Mouse (Mus musculus) Patski (cell line): ENCODE measurements around the gene Spaca7. TPM values are rescaled to one million over a fixed set of nuclear protein-coding genes. Genes with fewer than 3 reads are reported as not detected.

Source experiments
- ATAC-seq: fragments of 100-300 bp; one replicate; pipeline ENCODE4 v1.8.0; 2021
- CTCF ChIA-PET: fragments of 350-600 bp; sonication (Branson Sonifier 250); formaldehyde crosslinking; loops from one replicate; lab custom pipeline; 2022; ENCODE audit warnings: inconsistent platforms; lab: Charles Lee
- POLR2A ChIA-PET: fragments of 350-600 bp; sonication (Branson Sonifier 250); formaldehyde crosslinking; loops from one replicate; lab custom pipeline; 2022; ENCODE audit warnings: antibody characterized with exemption, inconsistent platforms; lab: Charles Lee
- DNase-seq: peaks from one replicate; pipeline ENCODE4 v3.0.0-alpha.2; 2011; ENCODE audit warnings: low read depth, low spot score
- H3K27me3 ChIP-seq: fragments of 371-371 bp; one replicate; pipeline ENCODE4 v1.5.1; 2021
- CTCF ChIP-seq: fragments of 100-300 bp; IDR thresholded peaks from one replicate; pipeline ENCODE4 v1.5.1; 2021
- in situ Hi-C: fragments of 300-500 bp; cut with MboI; formaldehyde crosslinking; loops from 3 replicates; pipeline ENCODE4 v1.11.1; 2018; ENCODE audit warnings: low pct_unique_long_range_greater_than_20kb, mixed read lengths
- polyA plus RNA-seq: library from polyadenylated mRNA; unstranded; gene quantifications from one replicate; pipeline ENCODE4 v1.2.3, GENCODE M21; 2021

Spaca7 gene
- polyA plus RNA-seq, result 12.9 TPM

DNA sequence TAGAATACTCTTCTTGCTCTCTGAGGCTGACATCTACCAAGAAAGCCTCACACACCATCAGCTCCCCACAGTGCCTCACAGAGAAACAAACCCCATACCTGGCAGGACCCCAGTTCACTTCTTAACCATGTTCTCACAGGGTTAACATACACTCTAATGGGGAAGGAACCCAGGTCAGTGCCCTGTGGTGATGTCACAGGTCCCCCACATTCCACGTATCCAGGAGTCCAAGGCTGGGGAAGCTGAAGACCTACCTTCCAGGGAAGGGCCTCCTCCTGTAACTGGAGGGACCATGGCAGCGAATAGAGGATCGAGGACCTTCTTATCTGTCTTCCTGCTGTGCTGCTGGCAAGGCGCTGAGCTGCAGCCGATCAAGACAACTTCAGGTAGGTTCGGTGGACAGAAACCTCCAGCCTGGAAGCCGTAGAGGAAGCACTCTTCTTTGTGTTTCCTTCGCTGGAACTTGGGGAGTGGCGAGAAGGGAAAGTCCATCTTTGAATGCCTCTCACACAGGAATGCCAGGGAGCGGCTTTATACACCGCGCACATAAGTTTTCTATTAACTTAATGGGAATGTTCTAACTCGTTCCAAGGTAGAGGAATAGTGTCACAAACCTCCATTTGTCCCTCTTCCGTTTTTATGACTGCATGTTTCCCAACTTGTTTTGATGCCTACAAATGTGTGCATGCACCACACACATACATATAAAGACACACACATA lies at the start of gene Spaca7:
Spaca7 (plus strand) TSS at position 216 of the 721 bp plus-strand sequence.
- POLR2A ChIA-PET, result no interaction called here

DNA sequence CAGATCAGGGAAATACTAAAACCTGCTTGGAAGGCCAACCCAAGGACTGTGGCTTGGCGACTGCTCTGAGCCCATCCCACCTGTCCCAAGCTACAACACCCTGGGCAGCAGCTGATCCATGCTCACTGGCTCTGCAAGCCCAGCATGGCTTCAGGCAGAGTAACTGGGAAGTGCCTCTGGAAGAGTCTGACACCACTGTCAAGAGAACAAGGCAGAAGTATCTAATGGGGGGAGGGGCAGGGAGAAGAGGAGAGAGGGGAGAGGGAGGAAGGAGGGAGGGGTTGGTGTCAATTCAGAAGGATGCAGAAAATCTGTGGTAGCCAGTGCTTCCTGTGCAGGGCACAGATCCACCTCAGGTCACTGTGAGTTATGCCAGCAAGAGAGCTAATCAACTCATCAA lies 48.5 kb upstream of the Spaca7 start:
- ChIA-PET POLR2A (no interaction called here), CTCF (no interaction called here)
- ATAC-seq (no peak), DNase-seq (no peak)
- in situ Hi-C loops, result no loop called here
- no peak for TF ChIP-seq CTCF
- peaks cover 23% of the 10 kb centered on the region for H3K27me3 ChIP-seq

More for the DNA sequence above, at the start of gene Spaca7:
- CTCF ChIA-PET, result interaction anchor here (1.8 kb wide), 1 partner anchor 8 kb away, joined by 4 read pairs; no protein-coding TSS in a partner anchor
- peaks cover 5% of the 10 kb centered on the region for H3K27me3 ChIP-seq
- ATAC-seq (peak; percentile 31), DNase-seq (no peak)
- no peak for TF ChIP-seq CTCF
- in situ Hi-C loops, result loop anchor here (5.0 kb wide), 1 partner anchor 34 kb away; no protein-coding TSS in a partner anchor

DNA sequence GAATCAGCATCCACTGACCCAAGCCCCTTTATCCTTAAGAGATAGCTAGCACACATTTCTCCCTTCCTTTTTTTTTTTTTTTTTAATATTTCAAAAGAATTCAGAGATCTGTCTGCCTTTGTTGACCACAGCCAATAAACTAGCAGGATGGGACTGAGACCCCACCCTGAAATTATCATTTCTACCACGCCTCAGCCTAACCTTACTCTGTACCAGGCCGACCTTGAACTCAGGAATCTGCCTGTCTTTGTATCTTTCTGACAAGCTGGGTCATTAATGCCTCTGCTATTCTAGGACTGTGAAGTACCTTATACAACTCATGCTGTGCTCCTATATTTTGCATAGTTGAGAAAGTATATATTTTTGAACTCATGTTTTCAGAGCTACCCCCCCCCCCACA lies 44.2 kb upstream of the Spaca7 start:
- ChIA-PET POLR2A (no interaction called here), CTCF (interaction anchor here (0.7 kb wide), 1 partner anchor 158 kb away, joined by 3 read pairs; no protein-coding TSS in a partner anchor)
- H3K27me3 ChIP-seq, result peaks cover 10% of the 10 kb centered on the region
- DNase-seq (no peak), ATAC-seq (no peak)
- in situ Hi-C loops, result no loop called here
- TF ChIP-seq CTCF, result no peak

DNA sequence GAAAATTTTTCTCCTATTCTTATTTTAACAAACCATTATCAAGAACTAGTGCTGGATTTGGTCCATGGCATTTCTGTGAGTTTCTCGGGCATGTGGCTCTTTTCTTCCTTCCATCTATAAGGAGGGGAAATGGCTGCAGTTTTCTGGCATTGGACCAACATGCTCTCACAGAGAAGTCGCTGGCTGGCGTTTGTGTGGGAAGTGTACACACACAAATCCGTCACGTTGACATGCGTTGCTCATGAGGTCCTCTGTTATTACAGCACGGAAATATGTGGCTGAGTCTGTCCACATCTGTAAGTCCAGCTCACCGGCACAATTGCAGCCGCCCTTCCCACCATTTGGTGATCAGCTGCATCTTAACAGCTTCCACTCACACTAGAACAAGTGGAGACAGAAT lies 37.2 kb upstream of the Spaca7 start:
- CTCF ChIA-PET, result no interaction called here
- in situ Hi-C loops, result no loop called here
- TF ChIP-seq CTCF, result no peak

DNA sequence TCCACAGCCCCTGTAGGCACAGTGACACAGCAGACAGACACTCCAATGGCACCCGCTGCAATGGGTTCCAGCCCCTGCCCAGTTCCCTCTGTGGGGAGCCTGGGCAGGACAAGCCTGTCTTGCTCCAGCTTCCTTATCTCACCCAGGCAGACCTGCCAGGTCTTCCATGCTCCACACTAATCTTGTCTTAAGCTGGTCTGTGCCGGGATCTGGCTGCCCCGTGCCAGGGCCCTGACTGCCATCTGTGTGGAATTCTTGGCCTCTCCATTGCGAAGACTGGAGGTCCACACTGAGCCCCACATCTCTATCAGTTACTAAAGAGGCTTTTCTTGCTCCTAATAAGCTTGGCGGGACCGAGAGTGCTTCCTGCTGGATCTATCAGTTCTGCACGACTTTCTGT lies 36.5 kb upstream of the Spaca7 start:
- peaks cover 40% of the 10 kb centered on the region for H3K27me3 ChIP-seq
- CTCF ChIA-PET, result no interaction called here
- in situ Hi-C loops, result no loop called here
- TF ChIP-seq CTCF, result no peak
- POLR2A ChIA-PET, result no interaction called here
- ATAC-seq, result no peak
- DNase-seq, result no peak

More for the DNA sequence above, 37.2 kb upstream of the Spaca7 start:
- POLR2A ChIA-PET, result no interaction called here
- ATAC-seq, result no peak
- DNase-seq, result no peak
- peaks cover 33% of the 10 kb centered on the region for H3K27me3 ChIP-seq

DNA sequence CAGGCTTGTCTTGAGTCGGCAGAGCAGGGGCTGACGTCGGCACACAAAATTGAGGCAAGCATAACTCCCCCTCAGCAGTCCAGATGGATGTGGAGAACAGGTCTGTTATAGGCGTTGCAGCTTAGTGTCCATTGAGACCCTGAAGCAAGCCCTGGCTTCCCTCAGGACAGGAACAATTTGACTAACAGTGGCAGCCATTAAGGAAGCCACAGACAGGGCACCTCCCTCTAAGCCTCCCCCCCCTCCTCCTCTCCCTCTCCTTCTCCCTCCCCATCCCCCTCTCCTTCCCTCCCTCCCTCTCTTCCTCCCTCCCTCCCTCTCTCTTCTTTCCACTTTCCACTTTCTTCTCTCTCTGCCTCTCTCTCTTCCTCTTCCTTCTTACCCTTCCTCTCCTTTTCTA lies 27.6 kb upstream of the Spaca7 start:
- in situ Hi-C loops, result no loop called here
- POLR2A ChIA-PET, result no interaction called here

DNA sequence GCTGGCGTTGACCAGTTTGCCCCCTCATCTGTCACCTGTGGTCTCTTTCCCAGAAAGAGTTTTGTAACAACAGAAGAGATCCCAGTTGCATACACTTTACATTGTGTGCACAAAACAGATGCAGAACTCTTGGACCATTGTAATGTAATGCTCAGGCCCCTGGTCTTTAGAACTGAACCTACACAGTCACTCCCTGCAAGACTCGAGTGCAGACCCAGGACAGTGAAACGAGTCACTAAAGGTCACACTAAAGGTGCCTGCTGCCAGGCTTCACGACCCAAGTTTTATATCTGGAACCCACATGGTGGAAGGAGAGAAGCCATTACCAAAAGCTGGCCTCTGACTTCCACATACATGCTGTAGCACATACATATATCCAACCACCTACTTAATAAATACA lies 27.2 kb upstream of the Spaca7 start:
- POLR2A ChIA-PET, result no interaction called here
- peaks cover 50% of the 10 kb centered on the region for H3K27me3 ChIP-seq
- in situ Hi-C loops, result no loop called here
- ATAC-seq, result no peak
- CTCF ChIA-PET, result no interaction called here
- no peak for DNase-seq
- no peak for TF ChIP-seq CTCF

More for the DNA sequence above, 27.6 kb upstream of the Spaca7 start:
- DNase-seq, result no peak
- ATAC-seq, result no peak
- CTCF ChIA-PET, result no interaction called here
- TF ChIP-seq CTCF, result no peak
- peaks cover 48% of the 10 kb centered on the region for H3K27me3 ChIP-seq

DNA sequence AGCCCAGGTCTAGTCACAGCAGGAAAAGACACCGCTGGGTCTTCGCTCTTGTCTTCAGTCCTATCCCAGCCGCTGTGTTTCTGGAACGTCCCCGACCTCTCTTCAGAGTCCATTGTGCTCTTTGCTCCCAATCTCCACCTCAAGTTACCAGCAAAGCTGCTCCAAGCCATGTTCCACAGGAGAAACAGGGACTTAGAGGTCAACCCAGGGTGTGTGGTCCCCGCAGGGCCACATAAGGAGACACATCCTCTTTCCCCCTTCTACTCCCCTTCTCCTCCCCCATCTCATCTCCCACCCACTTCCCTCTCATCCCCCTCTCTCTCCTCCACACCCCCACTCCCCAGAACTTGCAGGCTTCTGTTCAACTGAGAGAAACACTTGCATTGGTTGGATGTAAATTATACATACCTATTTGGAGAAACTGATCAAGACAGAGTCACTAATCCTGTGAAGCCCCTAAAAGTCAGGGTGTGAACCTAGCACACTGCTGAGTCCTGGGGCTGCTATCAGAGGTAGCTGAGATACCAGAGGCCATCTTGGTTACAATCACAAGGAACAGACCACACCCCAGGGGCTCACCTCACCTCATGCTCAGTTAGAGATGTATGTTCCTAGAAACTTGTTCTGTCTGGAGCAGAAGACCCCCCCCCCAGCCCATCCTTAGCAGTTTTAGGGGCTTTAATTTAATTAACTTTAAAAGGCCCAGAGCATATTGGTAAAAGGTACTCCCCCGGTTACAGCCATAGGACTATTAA lies 25.2 kb upstream of the Spaca7 start:
- TF ChIP-seq CTCF, result no peak
- H3K27me3 ChIP-seq, result peaks cover 49% of the 10 kb centered on the region
- DNase-seq (no peak), ATAC-seq (no peak)
- in situ Hi-C loops, result no loop called here
- POLR2A ChIA-PET, result interaction anchor here (0.6 kb wide), 1 partner anchor 12 kb away, joined by 3 read pairs; no protein-coding TSS in a partner anchor
- CTCF ChIA-PET, result no interaction called here

DNA sequence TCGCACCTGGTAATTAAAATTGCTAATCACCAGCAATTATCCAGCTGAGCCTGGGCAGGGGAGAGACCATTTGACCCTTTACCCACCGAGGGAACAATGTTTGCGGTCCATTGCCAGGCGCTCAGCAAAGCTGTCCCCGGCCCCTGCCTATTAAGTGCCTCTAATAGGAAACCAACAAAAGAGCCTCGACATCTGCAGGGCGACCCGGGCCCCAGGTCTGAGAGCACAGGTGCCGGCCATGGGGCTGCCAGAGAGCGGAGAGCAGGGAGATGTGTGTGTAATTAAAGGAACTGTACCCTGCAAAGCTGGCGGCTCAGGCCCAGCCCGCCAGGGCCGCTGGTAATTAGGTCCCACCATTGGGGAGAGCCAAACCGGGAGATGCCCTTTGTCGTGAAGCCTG lies 24.6 kb upstream of the Spaca7 start:
- peaks cover 51% of the 10 kb centered on the region for H3K27me3 ChIP-seq
- CTCF ChIA-PET, result no interaction called here
- no peak for TF ChIP-seq CTCF
- ATAC-seq (no peak), DNase-seq (no peak)
- POLR2A ChIA-PET, result no interaction called here
- in situ Hi-C loops, result no loop called here

DNA sequence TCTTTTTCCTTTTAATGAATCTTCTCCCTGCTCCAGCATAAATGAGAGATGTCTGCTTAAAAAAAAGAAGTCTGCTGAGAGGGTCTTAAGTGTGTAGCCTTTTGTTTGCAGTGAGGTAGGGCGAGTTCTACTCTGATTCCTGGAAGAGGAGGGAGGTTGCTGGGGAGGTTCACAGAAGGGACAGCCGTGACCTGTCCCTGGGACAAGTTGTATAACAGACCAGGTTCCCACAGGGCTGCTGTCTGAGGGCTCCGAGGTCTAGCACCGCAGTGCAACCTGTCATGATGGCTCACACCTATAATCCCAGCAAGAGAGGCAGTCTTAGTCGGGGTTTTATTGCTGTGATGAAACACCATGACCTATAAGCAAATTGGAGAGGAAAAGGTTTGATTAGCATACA lies 24.1 kb upstream of the Spaca7 start:
- ChIA-PET POLR2A (interaction anchor here (0.7 kb wide), 1 partner anchor 337 kb away, joined by 4 read pairs; no protein-coding TSS in a partner anchor), CTCF (no interaction called here)
- no peak for TF ChIP-seq CTCF
- in situ Hi-C loops, result no loop called here
- no peak for ATAC-seq
- H3K27me3 ChIP-seq, result peaks cover 53% of the 10 kb centered on the region
- no peak for DNase-seq
